Mouse (Mus musculus) ES-Bruce4 (cell line): Measurements from ENCODE around the gene Opn3. TPM values are rescaled to one million over a fixed set of nuclear protein-coding genes. Genes with fewer than 3 reads are reported as not detected.

Experiments used
- H3K27ac ChIP-seq: 2 replicates; pipeline ENCODE4 v1.5.1; 2012; ENCODE audit warnings: low read length, inconsistent platforms; ENCODE audit not compliant: insufficient read depth
- H3K27me3 ChIP-seq: 2 replicates; pipeline ENCODE4 v1.6.1; 2012; ENCODE audit warnings: mild to moderate bottlenecking, low read length, inconsistent platforms; ENCODE audit not compliant: control insufficient read depth, poor library complexity, insufficient read depth, severe bottlenecking
- H3K36me3 ChIP-seq: 2 replicates; pipeline ENCODE4 v1.6.1; 2012; ENCODE audit warnings: inconsistent platforms, mild to moderate bottlenecking, low read length, moderate library complexity; ENCODE audit not compliant: control insufficient read depth, poor library complexity, insufficient read depth, severe bottlenecking
- H3K4me1 ChIP-seq: one replicate; pipeline ENCODE4 v1.8.1; 2011; ENCODE audit warnings: low read length; ENCODE audit not compliant: control insufficient read depth, insufficient read depth
- H3K4me3 ChIP-seq: 2 replicates; pipeline ENCODE4 v1.5.1; 2011; ENCODE audit warnings: low read depth, mild to moderate bottlenecking, low read length
- H3K9ac ChIP-seq: 2 replicates; pipeline ENCODE4 v1.6.1; 2012; ENCODE audit warnings: low read depth, mild to moderate bottlenecking, inconsistent platforms; ENCODE audit not compliant: poor library complexity, severe bottlenecking
- H3K9me3 ChIP-seq: replicated peaks from 2 replicates; pipeline ENCODE4 v1.6.1; 2012; ENCODE audit warnings: mild to moderate bottlenecking, low read length, inconsistent platforms; ENCODE audit not compliant: control insufficient read depth, poor library complexity, insufficient read depth, severe bottlenecking
- CTCF ChIP-seq: IDR thresholded peaks from one replicate; pipeline ENCODE4 v1.8.1; 2011; ENCODE audit warnings: low read depth, low read length
- EP300 ChIP-seq: IDR thresholded peaks from 2 replicates; pipeline ENCODE4 v1.6.1; 2011; ENCODE audit warnings: low read depth, low read length; ENCODE audit not compliant: insufficient read depth
- POLR2A ChIP-seq: IDR thresholded peaks from one replicate; pipeline ENCODE4 v1.8.1; 2011; ENCODE audit warnings: low read length; ENCODE audit not compliant: insufficient read depth
- polyA plus RNA-seq: library from polyadenylated mRNA; stranded (reverse); fragments of >200 nt; gene quantifications from 2 replicates; pipeline ENCODE4 v1.2.4, GENCODE M21; 2011; ENCODE audit warnings: low read depth; ENCODE audit not compliant: missing spikeins, insufficient read depth, insufficient read length

Gene Opn3
- polyA plus RNA-seq, 1 experiment = 1.9 TPM

- H3K9me3 ChIP-seq = no peaks in the 10 kb centered on the region
- H3K4me3 ChIP-seq = no peak overlapping the region
- H3K27me3 ChIP-seq = no peaks in the 10 kb centered on the region
- H3K4me1 ChIP-seq = no peaks in the 10 kb centered on the region
- H3K36me3 ChIP-seq = no peaks in the 10 kb centered on the region
- H3K9ac ChIP-seq = no peak overlapping the region
- no peak for TF ChIP-seq EP300
- TF ChIP-seq CTCF = no peak
- no peak for TF ChIP-seq POLR2A
- no peak overlapping the region for H3K27ac ChIP-seq
Measured at GRCm38 (mm10) chr1:175643496-175644265, 48.9 kb downstream of the Opn3 start.

- H3K36me3 ChIP-seq = no peaks in the 10 kb centered on the region
- no peaks in the 10 kb centered on the region for H3K27me3 ChIP-seq
- H3K27ac ChIP-seq = no peak overlapping the region
- H3K4me3 ChIP-seq = no peak overlapping the region
- H3K9me3 ChIP-seq = no peaks in the 10 kb centered on the region
- H3K4me1 ChIP-seq = no peaks in the 10 kb centered on the region
- no peak for TF ChIP-seq POLR2A
- TF ChIP-seq CTCF = no peak
- no peak for TF ChIP-seq EP300
- H3K9ac ChIP-seq = no peak overlapping the region
Measured at GRCm38 (mm10) chr1:175640435-175641150, 52.0 kb downstream of the Opn3 start.

GRCm38 (mm10) chr1:175639072-175639471 lies 53.5 kb downstream of the Opn3 start:
- H3K4me3 ChIP-seq = no peak overlapping the region
- H3K27ac ChIP-seq = no peak overlapping the region
- TF ChIP-seq POLR2A (no peak), CTCF (no peak), EP300 (no peak)
- no peaks in the 10 kb centered on the region for H3K4me1 ChIP-seq
- H3K9ac ChIP-seq = no peak overlapping the region
- H3K9me3 ChIP-seq = no peaks in the 10 kb centered on the region
- no peaks in the 10 kb centered on the region for H3K36me3 ChIP-seq
- H3K27me3 ChIP-seq = no peaks in the 10 kb centered on the region

- Histone ChIP-seq H3K27me3 (no peaks in the 10 kb centered on the region), H3K36me3 (no peaks in the 10 kb centered on the region), H3K9me3 (no peaks in the 10 kb centered on the region), H3K4me1 (no peaks in the 10 kb centered on the region), H3K9ac (no peak overlapping the region), H3K27ac (no peak overlapping the region), H3K4me3 (no peak overlapping the region)
- TF ChIP-seq CTCF (no peak), EP300 (no peak), POLR2A (no peak)
Measured at GRCm38 (mm10) chr1:175637677-175638076, 54.9 kb downstream of the Opn3 start.

GRCm38 (mm10) chr1:175632470-175632869 lies 60.1 kb downstream of the Opn3 start:
- TF ChIP-seq POLR2A (no peak), EP300 (no peak), CTCF (no peak)
- Histone ChIP-seq H3K36me3 (no peaks in the 10 kb centered on the region), H3K9me3 (no peaks in the 10 kb centered on the region), H3K4me3 (no peak overlapping the region), H3K27me3 (no peaks in the 10 kb centered on the region), H3K4me1 (no peaks in the 10 kb centered on the region), H3K27ac (no peak overlapping the region), H3K9ac (no peak overlapping the region)

GRCm38 (mm10) chr1:175631721-175632221 lies 60.8 kb downstream of the Opn3 start:
- no peak overlapping the region for H3K9ac ChIP-seq
- no peak overlapping the region for H3K27ac ChIP-seq
- H3K27me3 ChIP-seq = no peaks in the 10 kb centered on the region
- H3K4me3 ChIP-seq = no peak overlapping the region
- no peaks in the 10 kb centered on the region for H3K9me3 ChIP-seq
- no peaks in the 10 kb centered on the region for H3K4me1 ChIP-seq
- TF ChIP-seq POLR2A (no peak), EP300 (no peak), CTCF (no peak)
- H3K36me3 ChIP-seq = no peaks in the 10 kb centered on the region
